Mouse (Mus musculus) cerebellum, postnatal 14 days (tissue): ENCODE measurements at regions not wholly inside any gene's neighbourhood (a gene's known extent, or its start where the extent isn't known, plus 50 kb on each side); places are given as distances from the start of the nearest gene placed in this dataset.
"Not testable (repeated sequence)": the region's sequence is repeated elsewhere in the genome, so short reads cannot be mapped to it uniquely, and the experiment has no call there.

Source experiments
- DNase-seq, 2 experiments: peaks; one replicate each; pipeline ENCODE4 v3.0.0; 2021; ENCODE audit warnings: mixed read lengths in 2 of 2

GRCm38 (mm10) chr16:73404509-73404908, 1007.1 kb downstream of the Robo2 start:
- no peak for DNase-seq

GRCm38 (mm10) chr16:73404099-73404498, 1007.5 kb downstream of the Robo2 start:
- no peak for DNase-seq

- no peak for DNase-seq
These were observed 1032.6 kb downstream of the Robo2 start for GRCm38 (mm10) chr16:73379056-73379455.

DNA sequence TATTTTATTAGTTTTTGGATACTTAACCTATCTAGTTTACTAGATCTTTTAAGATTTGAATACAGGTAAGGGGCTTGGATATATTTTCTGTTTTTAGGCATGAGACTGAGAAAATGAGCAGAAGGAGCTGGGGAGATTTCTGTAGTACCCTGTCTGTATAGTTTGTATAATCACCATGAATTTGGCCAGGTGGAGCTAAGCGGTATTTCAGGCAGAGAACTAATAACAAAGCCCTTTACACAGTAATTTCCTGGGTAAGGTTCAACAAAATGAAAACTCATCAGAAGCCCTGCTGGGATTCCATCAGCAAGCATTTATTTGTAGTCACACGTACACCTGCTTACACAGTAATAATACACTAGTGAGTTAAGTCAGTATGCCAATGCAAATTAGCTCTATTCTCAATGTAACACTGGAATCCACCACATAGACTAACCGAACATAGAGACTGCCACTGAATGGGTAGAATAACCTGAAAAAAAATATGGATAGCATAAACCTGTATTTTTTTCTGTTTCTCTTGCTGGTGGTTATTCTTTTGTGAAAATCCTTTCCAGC, 1036.9 kb downstream of the Robo2 start:
- DNase-seq: no peak

- DNase-seq: no peak
These were observed 1042.9 kb downstream of the Robo2 start for GRCm38 (mm10) chr16:73368607-73369233.

DNA sequence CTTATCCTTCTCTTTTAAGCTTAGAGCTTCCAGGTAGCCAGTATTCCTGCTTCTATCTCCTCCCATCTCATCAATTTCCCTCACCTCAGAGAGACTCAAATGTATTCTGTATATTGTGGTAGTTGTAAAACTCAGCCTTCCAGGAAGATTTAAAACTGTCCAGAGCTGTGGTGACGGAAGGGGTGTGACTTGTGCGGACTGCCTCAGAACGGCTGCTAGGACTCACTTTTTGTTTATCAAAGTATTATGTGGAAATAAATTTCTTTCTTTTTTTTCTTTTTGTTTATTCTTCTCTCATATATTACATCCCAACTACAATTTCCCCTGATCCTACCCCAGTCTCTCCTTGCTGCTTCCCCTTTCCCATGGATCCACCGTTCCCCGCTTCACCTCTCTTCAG, 1043.7 kb downstream of the Robo2 start:
- DNase-seq: no peak

DNA sequence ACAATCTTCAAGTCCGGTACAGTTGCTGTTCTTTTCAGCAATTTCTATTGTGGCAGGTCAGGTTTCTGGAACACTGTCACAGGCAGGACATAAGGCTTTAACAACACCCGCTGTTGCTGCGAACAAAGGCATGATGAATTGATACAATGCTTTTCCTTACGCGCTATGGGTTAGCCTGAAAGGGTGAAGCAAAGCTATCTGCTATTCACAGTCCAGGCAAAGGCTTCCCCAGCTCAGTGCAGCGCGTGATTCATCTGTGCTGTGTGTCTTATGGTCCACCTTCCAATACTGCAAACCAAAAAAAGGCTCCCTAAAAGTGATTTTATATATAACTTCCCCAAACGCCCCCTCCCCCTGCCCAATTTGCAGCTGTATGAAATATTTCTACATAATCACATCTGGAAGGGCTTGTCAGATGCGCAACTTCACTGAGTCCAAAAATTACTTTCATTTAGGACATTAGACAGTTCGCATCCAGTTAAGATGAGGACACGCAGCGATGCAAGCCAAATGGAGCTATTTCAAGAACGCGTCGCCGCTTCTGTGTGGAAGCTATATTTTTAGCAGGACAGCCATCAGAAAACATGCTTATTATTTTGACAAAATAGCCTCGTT, 1044.3 kb downstream of the Robo2 start:
- no peak for DNase-seq

DNA sequence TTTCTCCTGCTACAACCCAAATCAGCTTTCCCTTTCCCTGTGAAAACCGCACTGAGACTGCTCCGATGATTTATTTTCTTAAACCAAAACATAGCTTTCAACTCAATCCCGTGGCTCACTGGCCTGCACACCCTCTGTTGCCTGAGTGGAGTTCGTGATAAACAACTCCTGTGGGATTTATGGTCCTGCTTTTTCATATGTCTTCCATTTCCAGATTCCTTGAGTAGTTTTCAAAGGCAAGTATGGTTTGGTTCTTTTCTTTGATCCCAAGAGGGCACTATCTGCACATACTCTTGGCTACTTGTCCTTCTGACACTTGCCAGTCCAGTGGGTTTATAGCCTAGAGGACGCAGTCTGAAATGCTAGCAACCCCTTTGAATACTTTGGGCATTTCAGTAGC, 1042.6 kb downstream of the Robo1 start:
- peak in 1 of 2 experiments; percentile 8 for DNase-seq

- no peak for DNase-seq
These were observed 1035.8 kb downstream of the Robo1 start for GRCm38 (mm10) chr16:73343941-73344340.

DNA sequence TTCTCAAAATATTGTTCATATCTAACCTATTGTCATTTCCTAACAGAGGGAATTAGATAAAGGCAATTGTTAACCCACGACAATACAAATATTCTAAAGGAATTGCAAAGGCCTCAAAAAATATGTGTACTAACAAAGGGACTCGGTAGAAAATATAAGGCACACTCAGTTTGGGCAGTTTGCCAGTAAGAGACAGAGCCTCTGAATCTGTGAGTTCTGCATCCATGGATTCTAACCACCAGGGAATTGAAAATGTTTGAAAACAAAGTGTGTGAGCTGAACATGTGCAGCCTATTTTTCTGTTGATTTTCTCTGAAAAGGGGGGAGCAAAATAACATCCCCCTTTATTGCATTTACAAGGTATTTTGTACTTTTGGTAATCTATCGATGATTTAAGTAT, 1035.4 kb downstream of the Robo1 start:
- DNase-seq: peak in 1 of 2 experiments; percentile 11

DNA sequence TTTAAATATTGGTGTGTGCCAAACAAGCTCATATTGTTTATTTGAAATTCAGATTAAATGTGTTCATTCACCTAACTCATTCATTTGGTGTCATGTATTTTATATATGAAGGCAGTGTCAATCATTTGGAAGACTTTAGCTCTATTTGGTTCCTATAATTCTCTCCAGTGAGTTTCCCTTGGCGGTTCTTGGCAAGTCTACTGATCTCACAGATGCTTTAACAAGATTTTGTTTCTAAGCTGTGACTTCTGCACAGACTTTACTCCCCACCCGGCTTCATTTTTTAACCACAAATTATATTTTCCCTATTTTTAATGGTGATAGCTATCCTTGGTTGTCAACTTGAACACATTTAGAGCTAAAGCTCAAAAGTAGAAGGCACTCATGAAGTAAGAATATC, 1009.5 kb downstream of the Robo1 start:
- no peak for DNase-seq

GRCm38 (mm10) chr16:73310096-73310495, 1002.0 kb downstream of the Robo1 start:
- no peak for DNase-seq

GRCm38 (mm10) chr16:73279951-73280350, 971.8 kb downstream of the Robo1 start:
- DNase-seq: no peak

DNA sequence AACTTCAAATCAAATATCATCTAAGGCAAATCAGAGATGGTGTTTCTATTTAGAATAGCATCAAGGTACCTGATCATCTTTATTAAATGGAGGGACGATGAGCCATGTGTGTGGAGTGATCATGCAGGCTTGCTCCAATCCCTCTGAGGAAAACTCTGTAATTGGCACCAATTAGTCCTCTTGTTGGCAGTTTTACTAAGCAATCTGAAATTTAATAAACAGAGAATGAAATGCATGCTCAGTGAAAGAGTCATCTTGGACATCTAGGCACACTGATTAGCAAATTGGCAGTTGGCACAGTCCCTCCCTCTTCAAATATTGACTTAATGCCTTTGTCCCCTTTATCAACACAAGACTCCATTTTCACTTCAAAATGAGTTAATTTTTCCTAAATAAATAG, 951.6 kb downstream of the Robo1 start:
- DNase-seq: peak in 1 of 2 experiments; percentile 6

DNA sequence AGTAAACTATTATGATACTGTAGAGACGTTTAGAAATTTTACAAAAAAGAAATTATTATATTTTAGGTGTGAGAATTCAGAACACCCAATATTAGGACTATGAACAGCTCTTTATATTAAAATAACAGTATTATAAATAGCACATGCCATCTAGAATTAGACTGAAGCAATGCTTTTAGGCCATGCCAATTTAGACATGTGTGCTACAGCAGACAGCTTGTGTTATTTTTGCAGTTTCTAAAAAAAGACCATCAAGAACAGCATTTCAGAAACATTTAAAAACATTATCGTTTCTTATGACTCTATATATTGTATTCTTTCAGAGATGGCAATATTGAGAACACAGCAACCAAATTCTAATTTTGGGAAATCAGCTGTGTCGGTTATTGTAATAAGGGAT, 951.2 kb downstream of the Robo1 start:
- DNase-seq: no peak

GRCm38 (mm10) chr16:73245073-73245590, 937.0 kb downstream of the Robo1 start:
- no peak for DNase-seq

- no peak for DNase-seq
These were observed 922.5 kb downstream of the Robo1 start for GRCm38 (mm10) chr16:73230599-73230998.

DNA sequence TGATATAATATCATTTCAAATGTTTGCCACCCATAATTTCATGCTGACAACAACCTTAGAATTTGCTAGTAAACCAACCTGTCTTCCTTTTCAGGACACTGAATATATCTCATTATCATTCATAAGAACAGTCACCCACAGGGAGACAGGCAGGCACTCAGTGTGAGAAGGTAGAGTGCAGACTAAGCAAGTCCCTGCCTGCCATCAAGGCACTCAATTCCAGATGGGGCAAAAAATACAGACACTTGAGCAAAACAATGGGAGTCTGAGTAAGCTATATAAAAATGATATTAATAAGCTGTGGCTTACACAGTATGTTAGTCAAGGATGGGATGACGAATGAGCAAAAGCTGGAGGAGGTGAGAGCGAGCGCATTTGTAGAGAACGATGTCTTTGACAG, 909.4 kb downstream of the Robo1 start:
- no peak for DNase-seq

DNA sequence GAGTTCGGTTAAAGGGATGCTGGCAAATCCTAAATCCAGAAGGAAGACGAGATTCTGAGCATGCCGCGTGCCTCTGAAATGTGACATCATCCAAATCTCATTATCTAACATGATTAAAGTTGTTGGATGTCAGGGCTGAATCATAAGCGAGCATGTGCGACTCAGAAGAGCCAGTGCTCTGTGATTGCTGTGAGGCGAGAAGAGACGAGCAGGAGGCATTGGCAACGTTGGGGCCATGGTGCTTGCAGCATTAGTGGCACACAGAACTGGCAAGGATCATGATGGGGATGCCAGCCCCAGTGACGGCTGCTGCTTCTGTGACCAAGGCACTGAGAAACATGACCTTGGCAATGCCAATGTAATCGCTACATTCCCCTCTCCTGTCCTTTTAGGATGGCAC, 895.4 kb downstream of the Robo1 start:
- DNase-seq: peak; percentile 26 to 31

DNA sequence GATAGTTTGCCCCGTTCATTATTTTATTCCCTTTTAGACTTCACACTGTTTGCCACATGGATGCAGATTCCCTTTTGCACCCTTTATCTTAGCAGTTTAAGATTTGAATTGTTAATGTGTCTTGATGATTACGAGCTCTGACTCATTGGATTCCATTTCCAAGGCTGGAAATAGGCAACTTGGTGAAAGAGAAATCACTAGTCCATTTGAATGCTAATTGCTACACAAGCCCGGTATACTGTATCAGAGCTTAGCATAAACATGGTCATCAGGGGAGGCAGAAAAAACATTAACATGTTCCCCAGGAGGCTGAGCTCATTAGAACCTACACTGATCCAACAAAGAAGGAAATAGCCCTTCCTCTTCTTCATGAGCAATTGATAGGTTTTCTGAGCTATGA, 892.9 kb downstream of the Robo1 start:
- DNase-seq: no peak

GRCm38 (mm10) chr16:73182776-73183175, 874.7 kb downstream of the Robo1 start:
- DNase-seq: peak in 1 of 2 experiments; percentile 16

- peak; percentile 45 to 72 for DNase-seq
These were observed 874.2 kb downstream of the Robo1 start for GRCm38 (mm10) chr16:73182258-73182657.

- DNase-seq: no peak
These were observed 847.3 kb downstream of the Robo1 start for GRCm38 (mm10) chr16:73155447-73155846.

DNA sequence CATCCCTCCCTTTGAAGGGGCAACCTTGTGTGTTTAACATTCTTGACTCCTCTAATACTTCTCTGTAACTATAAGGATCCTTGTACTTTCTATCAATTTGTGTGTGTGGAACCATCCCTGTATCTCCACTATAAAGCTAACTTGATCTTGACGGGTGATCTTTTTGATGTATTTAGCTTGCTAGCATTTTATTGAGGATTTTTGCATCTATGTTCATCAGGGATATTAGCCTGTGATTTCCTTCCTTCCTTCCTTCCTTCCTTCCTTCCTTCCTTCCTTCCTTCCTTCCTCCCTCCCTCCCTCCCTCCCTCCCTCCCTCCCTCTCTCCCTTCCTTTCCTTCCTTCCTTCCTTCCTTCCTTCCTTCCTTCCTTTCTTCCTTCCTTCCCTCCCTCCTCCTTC, 819.8 kb downstream of the Robo1 start:
- not testable (repeated sequence) for DNase-seq
